Mouse (Mus musculus) liver, adult 2 months (tissue): Measurements from ENCODE around the gene Zfyve1.

Experiments used
- CTCF ChIP-seq: fragments of 200-500 bp; IDR thresholded peaks from 2 replicates; pipeline ENCODE4 v1.5.1; 2011; ENCODE audit warnings: low read depth, low read length, control low read depth
- POLR2A ChIP-seq: fragments of 200-500 bp; IDR thresholded peaks from 2 replicates; pipeline ENCODE4 v1.6.1; 2011; ENCODE audit warnings: low read length, control low read depth; ENCODE audit not compliant: insufficient read depth; ENCODE audit errors: extremely low read depth

- TF ChIP-seq CTCF (peak; percentile 71), POLR2A (no peak)
Observed at GRCm38 (mm10) chr12:83502190-83502589, 94.8 kb downstream of the Zfyve1 start.
